Mouse (Mus musculus) cerebellum, adult 9-10 months (tissue): Measurements from ENCODE around the gene Tex36.

Experiments used
- DNase-seq: peaks from one replicate; pipeline ENCODE4 v3.0.0; 2022

The Tex36 gene

DNA sequence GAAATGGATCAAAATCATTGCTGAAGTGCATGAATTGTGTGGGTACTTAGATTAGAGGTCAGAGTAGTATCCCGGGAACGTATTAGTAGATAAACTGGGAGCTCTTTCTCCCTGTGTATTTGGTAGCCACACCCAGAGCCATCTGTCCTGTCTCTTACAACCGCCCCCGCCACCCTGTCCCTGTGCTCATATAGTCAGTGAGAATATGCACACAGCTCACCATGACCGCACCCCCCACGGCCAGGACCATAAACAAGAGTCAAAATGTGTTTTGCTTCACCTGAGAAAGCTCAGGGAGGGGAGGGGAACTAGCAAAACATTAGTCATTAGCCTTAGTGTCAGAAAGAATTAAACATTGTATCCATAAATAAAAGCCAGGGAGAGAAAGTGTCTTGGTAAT is 18.7 kb downstream of the Tex36 start:
- no peak for DNase-seq

DNA sequence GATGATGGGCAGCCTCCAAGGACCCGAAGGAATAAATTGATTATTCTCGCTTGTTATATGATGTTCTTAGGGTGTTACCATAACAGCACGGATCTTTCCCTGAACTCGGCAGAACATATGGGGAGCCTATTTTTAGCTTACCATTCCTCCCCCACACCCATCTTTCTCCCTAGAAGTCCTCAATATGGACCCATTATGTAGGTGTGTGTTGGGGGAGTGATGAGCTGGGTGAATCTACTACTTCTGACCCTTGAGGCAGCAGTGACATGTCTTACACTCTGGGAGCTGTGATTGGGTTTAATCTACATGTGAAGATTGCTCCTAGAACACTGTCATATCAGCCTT is 21.7 kb downstream of the Tex36 start:
- DNase-seq = no peak

DNA sequence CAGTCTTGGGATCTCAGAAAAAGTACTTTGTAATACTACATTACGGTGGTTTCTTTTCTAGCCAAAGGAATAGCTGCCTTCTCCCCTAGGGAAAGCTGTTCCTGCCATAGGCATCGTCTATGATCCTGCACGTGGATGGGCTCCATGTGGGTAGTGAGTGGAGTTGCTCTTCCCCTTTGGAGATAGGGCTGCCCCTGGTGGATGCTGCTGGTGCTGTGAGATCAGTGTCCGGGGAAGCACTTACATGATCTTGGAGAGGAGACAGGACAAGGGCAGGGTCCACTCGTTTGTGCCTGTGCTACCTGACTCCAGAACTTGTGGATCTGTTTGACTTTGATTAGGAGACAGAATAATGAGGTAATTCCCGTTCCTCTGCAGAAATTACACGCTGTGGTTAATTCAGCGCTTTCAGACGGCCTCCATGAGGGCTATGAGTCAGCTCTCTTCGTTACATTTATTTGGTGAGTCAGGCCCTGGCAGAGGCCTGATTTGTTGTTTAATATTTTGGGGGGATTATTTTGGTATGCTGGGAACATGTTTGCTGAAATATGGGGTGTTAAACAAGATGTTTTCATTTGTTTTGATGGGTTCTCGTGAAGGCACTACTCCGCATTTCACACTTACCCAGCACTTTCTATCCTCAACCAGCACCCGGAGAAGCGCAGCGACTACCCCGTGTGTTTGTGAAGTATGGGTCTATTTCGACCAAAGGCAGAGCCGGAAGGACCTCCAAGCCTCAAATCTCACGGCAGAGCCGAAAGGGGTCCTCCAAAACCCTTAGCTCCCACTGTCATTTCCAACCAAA is 22.3 kb downstream of the Tex36 start:
- no peak for DNase-seq

DNA sequence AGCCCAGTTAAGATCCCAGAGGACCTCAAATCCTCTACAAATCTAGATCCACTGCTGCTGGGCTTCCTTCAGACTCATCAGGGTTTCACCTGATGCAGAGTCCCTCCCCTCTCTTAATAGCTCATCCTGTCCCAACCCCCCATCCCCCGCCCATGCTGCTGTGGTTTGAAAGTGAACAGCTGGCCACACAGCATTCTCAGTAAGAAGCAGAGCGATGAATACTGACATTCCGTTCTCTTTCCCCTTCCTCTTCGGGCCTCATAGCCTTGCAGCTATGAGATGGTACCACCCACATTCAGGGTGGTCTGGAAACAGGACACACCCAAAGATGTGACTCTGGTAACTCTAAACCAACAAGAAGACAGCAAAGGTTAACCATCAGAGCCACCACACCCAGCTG is 25.1 kb downstream of the Tex36 start:
- no peak for DNase-seq

DNA sequence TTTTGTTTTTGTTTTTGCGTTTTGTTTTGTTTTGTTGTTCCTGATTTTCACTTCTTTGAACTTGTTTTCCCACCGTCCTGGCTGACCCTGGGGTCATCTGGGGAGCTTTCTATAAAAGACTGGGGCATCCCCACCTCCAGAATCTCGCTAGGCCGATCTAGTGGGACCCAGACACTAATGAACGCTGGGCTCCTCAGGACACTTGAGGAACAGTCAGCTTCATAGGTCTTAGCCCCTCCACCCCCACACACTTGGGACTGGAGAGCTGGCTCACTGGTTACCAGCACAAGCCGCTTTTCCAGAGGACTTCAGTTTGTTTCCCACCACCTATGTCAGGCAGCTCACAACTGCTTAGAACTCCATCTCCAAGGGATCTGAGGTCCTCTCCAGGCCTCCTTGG is 25.7 kb downstream of the Tex36 start:
- DNase-seq = no peak

DNA sequence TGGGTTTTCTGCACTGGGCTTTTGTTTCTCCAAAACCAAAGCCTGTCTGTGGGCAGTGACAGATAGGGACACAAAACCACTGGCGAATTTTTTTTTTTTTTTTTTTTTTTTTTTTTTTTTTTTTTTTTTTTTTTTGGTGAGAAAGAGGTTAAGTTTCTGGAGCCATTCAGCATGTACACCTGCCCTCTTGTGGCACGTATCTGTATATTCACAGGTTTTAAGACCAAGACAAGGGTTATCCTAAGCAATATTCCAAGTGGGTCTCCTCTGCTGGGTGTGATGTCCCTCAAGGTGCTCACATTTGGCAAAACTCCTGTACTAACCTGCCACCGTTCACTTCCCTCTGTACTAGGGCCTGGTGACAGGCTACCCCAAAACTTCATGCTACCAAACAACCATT is 30.0 kb downstream of the Tex36 start:
- DNase-seq = peak; percentile 78

DNA sequence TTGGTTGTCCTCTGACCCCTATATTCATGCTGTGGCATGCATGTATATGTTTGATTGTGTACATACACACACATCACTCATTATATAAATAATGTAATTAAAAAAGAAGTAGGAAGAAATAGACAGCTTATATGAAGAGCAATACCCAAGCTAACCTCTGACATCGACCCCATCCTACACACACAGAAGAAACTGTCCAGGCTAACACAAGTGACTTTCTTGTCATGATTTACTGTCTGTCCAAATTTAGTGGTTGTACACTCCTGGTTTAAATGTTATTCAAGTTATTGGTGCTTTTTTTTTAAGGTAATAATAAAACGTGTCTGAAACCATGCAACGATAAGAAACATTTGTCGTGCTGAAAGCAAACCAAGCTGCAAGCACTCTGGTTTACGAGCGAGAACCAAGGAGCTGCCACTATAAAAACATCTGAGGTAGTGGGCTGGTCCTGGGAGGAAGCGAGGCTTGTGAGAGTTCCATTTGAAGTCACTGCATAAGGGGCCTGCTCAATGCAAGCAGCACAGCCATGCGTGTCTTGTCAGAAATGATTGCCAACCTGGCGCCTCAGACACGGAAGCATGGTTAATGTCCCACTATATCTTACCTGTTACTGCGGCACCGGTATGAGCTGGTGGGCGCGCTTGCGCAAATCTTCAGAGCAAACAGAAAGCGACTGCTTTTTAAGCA is 32.6 kb downstream of the Tex36 start:
- DNase-seq = no peak

DNA sequence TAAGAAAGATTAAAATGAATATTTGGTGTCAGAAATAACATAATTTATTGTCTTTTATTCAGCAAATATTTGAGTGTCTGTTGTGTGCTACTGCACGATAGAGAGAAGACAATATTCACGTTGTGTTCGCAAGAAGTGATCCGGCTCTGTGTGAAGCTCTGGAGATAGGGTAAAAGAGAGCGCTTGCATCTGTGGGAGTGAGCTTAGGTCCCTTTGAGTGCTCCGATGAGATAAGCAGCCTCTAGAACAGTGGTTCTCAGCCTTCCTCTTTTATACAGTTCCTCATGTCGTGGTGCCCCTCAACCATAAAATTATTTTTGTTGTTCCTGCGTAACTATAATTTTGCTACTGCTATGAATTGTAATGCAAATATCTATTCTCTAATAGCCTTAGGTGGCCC is 37.4 kb downstream of the Tex36 start:
- DNase-seq = no peak

DNA sequence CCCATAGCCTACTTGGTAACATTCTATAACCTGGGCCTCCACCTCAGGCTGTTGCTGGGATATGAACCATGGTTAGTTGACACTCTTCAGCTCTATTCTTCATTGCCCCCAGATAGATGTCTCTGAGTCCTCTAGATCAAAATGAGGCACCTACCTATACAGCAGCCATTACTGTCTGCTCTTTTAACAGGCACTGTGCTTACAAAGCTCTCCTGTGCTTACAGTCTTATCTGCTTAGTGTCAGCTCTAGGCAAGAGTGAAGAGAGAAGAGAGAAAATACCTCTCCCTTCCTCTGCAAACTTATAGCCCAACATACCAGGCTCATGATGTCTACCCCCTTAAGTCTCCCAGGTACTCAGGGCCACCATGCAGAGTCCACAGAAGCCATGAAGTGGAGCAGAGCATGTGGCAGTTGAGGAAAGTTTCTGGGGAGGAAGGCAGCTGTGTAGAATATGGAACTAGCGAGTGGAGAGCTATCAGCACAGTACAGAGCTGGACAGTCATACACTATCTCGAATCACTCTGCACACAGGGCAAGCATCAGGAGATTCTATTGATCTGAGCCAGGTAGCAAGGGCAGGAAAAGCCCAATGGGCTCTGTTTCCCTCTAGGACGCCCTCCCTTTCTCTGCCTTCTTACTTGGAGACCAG is 38.7 kb downstream of the Tex36 start:
- DNase-seq = no peak

DNA sequence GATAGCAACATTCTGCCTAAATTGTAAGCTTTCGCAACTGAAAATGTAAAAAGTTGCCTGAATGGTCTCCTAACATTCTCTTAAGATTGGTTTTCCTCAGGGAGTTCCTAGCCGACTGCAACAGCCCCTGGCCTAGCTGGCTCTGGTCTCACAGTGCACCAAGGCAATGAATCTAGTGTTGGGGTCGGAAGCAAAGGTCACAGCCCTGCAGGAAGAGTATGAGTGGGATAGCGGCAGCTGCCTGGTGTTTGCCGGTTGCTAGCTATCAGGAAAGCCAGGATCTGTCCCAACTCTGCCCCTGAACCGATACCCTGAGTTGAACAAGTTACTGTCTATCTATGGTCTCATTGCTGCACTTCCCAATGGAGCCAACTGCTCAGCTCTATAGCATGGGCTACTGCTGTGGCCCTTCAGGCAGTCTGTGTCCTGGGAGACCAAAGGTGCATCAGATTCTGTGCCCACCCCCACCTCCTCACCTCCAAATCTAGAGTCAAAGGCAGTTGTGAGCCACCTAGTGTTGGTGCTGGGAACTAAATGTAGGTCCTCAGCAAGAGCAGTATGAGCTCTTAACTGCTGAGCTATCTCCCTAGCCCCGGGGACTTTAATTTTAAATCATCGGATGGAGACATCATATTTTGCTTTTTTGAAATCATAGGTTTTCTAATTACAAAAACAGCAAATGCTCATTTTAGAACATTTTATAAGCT is 46.0 kb downstream of the Tex36 start:
- peak; percentile 30 for DNase-seq

DNA sequence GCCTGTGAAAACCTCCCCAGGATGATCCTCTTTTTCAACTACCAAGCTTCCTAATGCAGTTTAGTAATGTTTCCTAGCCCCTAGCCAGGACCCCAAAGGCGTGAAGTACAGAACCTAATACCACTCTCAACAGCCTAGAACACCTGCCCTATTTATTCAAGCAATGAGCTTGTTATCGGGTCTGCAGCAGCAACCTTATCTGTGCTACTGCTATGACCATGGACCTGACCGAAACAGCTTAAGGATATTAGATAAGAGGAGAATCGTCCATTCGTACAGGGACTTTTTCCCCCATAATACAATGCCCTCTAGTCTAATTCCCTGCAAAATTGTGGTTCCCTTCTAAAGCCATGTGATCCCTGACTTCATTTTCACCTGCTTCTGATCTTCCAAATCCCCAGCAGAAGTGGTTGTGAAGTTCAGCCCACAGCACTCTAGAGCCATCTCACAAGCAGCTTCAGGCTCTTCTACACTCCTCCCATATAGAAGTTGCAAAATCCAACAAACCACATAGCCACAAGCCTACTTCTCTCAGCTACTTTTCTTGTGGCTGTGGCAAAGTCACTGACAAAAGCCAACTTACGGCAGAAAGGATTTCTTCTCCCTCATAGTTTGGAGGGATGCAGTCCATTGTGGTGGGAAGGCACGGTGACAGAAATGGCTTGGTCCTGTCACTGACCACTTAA is 49.5 kb downstream of the Tex36 start:
- no peak for DNase-seq

DNA sequence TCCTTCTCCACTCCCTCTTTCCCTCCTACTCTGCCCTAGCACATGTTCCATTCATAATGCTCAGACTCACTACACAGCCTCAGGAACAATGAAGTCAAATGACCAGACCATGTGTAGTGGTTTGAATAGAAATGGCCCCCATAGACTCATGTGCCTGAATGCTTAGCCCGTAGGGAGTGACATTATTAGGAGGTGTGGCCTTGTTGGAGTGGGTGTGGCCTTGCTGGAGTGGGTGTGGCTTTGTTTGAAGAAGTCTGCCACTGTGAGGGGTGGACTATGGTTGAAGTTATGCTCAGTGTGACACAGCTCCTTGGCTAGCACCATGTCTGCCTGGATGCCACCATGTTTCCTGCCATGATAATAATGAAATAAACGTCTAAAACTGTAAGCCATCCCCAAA is 51.0 kb downstream of the Tex36 start:
- no peak for DNase-seq

DNA sequence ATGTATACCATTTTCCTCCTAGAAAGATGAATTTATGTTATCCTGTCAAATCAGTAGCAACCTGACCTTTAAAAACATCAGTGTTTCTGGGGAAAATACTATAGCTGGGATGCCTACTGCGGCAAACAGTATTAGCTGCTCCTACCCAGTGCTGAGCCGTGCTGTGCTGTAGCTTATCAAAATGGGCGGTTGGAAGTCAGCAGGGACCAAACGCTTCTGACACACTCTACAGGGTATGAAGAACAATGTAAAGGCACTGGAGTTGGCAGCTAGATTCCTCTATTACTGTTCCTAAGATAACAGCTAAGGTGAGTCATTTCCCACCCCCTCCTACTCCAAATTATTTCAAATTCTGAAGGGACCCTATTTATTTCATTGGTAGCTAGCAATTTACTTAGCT is 53.5 kb downstream of the Tex36 start:
- DNase-seq = no peak

DNA sequence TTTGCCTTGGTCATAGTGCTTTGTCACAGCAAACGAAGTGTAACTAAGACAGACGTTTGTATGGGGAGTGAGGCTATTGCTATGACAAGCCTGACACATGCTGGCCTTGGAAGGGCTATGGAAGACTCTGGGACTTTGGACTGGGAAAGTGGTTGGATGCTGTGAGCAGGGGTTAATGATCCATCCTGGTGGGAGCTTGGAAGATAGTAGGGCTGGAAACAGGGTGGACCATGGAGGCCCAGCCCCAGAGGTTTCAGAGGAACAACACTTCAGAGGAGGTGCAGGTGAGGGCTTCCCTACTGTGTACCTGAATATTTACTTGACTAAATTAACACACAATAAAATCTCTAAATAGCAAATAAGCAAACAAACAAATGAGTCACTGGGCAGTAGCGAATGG is 56.3 kb downstream of the Tex36 start:
- no peak for DNase-seq

DNA sequence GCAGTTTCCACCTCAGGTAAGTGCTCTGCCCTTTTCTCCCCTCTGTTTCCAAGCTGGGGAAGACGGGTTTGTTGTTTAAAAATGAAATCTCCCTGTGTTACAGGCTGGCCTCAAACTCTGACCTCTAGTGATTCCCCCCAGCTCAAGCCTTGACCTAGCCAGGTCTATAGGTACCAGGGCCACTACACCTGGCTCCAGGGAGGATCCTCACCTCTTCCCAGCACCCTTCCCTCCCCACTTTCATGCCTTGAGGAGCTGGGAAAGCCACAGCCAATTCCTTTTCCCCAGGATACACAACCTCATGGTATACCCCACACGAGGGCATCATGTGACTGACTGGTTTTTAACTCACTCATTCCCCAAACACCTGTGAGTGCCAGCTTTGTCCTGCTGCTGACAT is 57.0 kb downstream of the Tex36 start:
- no peak for DNase-seq

DNA sequence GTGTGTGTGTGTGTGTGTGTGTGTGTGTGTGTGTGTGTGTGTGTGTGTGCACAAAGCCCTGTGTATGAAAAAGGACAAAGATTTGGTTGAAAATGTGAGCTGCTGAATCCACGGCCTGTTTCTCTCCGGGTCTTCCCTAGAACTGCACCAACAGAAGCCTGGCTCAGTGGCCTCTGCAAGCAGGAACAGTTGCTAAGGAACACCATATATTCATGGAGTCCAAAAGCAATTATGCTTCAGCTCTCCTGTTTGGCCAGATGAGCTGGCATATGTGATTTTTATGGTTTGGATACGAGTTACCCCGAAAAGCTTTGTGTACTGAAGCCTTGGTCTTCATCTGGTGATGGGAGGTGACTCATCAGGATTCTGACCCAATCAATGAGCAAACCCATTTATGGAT is 58.8 kb downstream of the Tex36 start:
- DNase-seq = no peak

DNA sequence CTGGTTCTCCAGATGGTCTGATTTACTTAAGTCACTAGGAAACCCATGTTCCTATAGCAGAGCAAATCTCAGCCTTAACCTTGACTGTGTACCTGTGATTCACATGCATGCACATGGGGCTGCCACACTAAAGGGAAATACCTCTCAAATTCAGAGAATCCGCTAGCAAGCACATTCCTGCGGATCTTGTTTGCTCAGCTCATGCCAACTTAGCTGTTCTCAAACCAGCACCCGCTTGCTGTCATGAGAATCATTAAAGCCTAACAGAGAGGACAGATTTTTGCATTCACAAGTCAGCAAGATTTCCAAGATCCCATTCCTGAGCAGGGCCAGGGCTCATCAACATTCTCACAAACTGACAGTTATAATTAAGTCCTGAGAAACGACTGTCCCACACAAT is 64.6 kb downstream of the Tex36 start:
- DNase-seq = no peak
